Mouse (Mus musculus): ENCODE measurements at regions not wholly inside any gene's neighbourhood (a gene's known extent, or its start where the extent isn't known, plus 50 kb on each side); places are given as distances from the start of the nearest gene placed in this dataset.

GRCm38 (mm10) chr7:115206479-115207134 lies 463.1 kb downstream of the Insc start:
- 0 out of 2 replicates have a peak, but pooled peaks cover 3% of the 10 kb centered on the region for H3K4me1 ChIP-seq
- 66% methylated on average over 9 of the region's 9 CpGs for WGBS
- H3K27ac ChIP-seq = no peak overlapping the region
- 0 out of 2 replicates have a peak, but pooled peaks cover under 1% of the 10 kb centered on the region for H3K27me3 ChIP-seq
- no peak overlapping the region for H3K4me2 ChIP-seq
- H3K36me3 ChIP-seq = no peaks in the 10 kb centered on the region
- no peak overlapping the region for H3K9ac ChIP-seq
- ATAC-seq (replicated peaks; ENCODE audit: low FRiP score) = no peak
- no peak overlapping the region for H3K4me3 ChIP-seq (replicated peaks)
- no peaks in the 10 kb centered on the region for H3K9me3 ChIP-seq (replicated peaks)

- Histone ChIP-seq H3K9ac (no peak overlapping the region), H3K4me3 (replicated peaks) (no peak overlapping the region), H3K9me3 (replicated peaks) (no peaks in the 10 kb centered on the region), H3K4me1 (0 out of 2 replicates have a peak, but pooled peaks cover 3% of the 10 kb centered on the region), H3K36me3 (no peaks in the 10 kb centered on the region), H3K27me3 (0 out of 2 replicates have a peak, but pooled peaks cover 3% of the 10 kb centered on the region), H3K27ac (no peak overlapping the region), H3K4me2 (no peak overlapping the region)
- 70% methylated on average over 7 of the region's 7 CpGs for WGBS
- ATAC-seq (replicated peaks; ENCODE audit: low FRiP score) = no peak
Measured at GRCm38 (mm10) chr7:115208781-115209180, 465.3 kb downstream of the Insc start.

GRCm38 (mm10) chr7:115210012-115210411 lies 466.5 kb downstream of the Insc start:
- H3K9ac ChIP-seq = no peak overlapping the region
- H3K36me3 ChIP-seq = no peaks in the 10 kb centered on the region
- H3K27me3 ChIP-seq = 0 out of 2 replicates have a peak, but pooled peaks cover 3% of the 10 kb centered on the region
- no peaks in the 10 kb centered on the region for H3K9me3 ChIP-seq (replicated peaks)
- no peak overlapping the region for H3K27ac ChIP-seq
- H3K4me2 ChIP-seq = no peak overlapping the region
- no peak for ATAC-seq (replicated peaks; ENCODE audit: low FRiP score)
- no peak overlapping the region for H3K4me3 ChIP-seq (replicated peaks)
- 54% methylated on average over 2 of the region's 2 CpGs for WGBS
- H3K4me1 ChIP-seq = no peaks in the 10 kb centered on the region

DNA sequence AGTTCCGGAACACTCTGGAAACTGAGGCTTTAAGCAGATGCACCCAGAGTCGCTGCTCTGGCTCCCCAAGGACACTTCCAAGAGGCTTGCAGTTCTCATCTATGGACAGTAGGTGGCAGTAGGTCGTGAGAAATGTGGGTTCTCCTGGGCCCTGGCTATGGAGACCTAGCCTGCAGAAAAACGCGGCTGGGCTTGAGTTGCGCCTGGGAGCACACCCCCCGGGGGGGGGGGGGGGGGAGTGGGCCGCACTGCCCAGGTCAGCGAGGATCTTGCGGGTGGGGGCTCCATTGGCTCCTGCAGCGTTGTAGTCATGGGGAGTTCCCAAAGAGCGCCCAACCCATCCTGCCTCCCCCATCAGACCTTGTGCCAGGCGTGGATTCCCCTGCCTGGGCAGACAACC lies 473.3 kb downstream of the Insc start:
- peak; percentile 97 for ATAC-seq (replicated peaks; ENCODE audit: low FRiP score)
- H3K4me3 ChIP-seq (replicated peaks) = peak overlapping the region; percentile 39
- under 1% methylated on average over 13 of the region's 13 CpGs for WGBS

GRCm38 (mm10) chr7:115217255-115217654 lies 473.8 kb downstream of the Insc start:
- peak overlapping the region; percentile 73 for H3K4me2 ChIP-seq
- no peaks in the 10 kb centered on the region for H3K36me3 ChIP-seq
- no peaks in the 10 kb centered on the region for H3K9me3 ChIP-seq (replicated peaks)
- peak overlapping the region; percentile 39 for H3K4me3 ChIP-seq (replicated peaks)
- under 1% methylated on average over 5 of the region's 5 CpGs for WGBS
- peak overlapping the region; percentile 51; the same call in 1 of the 2 replicates for H3K27ac ChIP-seq
- peak; percentile 61 for ATAC-seq (replicated peaks; ENCODE audit: low FRiP score)
- peaks cover 22% of the 10 kb centered on the region; the same call in 1 of the 2 replicates for H3K27me3 ChIP-seq
- H3K9ac ChIP-seq = peak overlapping the region; percentile 23; the same call in 1 of the 2 replicates
- peaks cover 16% of the 10 kb centered on the region for H3K4me1 ChIP-seq

More for the DNA sequence above, 473.3 kb downstream of the Insc start:
- Histone ChIP-seq H3K4me1 (peaks cover 16% of the 10 kb centered on the region), H3K9me3 (replicated peaks) (no peaks in the 10 kb centered on the region), H3K27me3 (peaks cover 22% of the 10 kb centered on the region; the same call in 1 of the 2 replicates), H3K27ac (peak overlapping the region; percentile 51; the same call in 1 of the 2 replicates), H3K4me2 (peak overlapping the region; percentile 73), H3K9ac (peak overlapping the region; percentile 23; the same call in 1 of the 2 replicates), H3K36me3 (no peaks in the 10 kb centered on the region)

GRCm38 (mm10) chr7:115217712-115218111 lies 474.2 kb downstream of the Insc start:
- 45% methylated on average over 6 of the region's 6 CpGs for WGBS

GRCm38 (mm10) chr7:115218596-115219180 lies 475.2 kb downstream of the Insc start:
- no peak overlapping the region for H3K9ac ChIP-seq
- H3K36me3 ChIP-seq = no peaks in the 10 kb centered on the region
- no peak overlapping the region for H3K4me2 ChIP-seq
- WGBS = 25% methylated on average over 13 of the region's 13 CpGs
- no peak for ATAC-seq (replicated peaks; ENCODE audit: low FRiP score)
- peaks cover 22% of the 10 kb centered on the region; the same call in 1 of the 2 replicates for H3K27me3 ChIP-seq
- H3K4me1 ChIP-seq = peaks cover 16% of the 10 kb centered on the region
- H3K27ac ChIP-seq = no peak overlapping the region
- H3K9me3 ChIP-seq (replicated peaks) = no peaks in the 10 kb centered on the region
- H3K4me3 ChIP-seq (replicated peaks) = no peak overlapping the region

More at GRCm38 (mm10) chr7:115217712-115218111, 474.2 kb downstream of the Insc start:
- peaks cover 16% of the 10 kb centered on the region for H3K4me1 ChIP-seq
- H3K9me3 ChIP-seq (replicated peaks) = no peaks in the 10 kb centered on the region
- H3K4me2 ChIP-seq = no peak overlapping the region
- no peak overlapping the region for H3K4me3 ChIP-seq (replicated peaks)
- no peak for ATAC-seq (replicated peaks; ENCODE audit: low FRiP score)
- H3K27me3 ChIP-seq = peaks cover 22% of the 10 kb centered on the region; the same call in 1 of the 2 replicates
- no peak overlapping the region for H3K27ac ChIP-seq
- no peaks in the 10 kb centered on the region for H3K36me3 ChIP-seq
- H3K9ac ChIP-seq = no peak overlapping the region

DNA sequence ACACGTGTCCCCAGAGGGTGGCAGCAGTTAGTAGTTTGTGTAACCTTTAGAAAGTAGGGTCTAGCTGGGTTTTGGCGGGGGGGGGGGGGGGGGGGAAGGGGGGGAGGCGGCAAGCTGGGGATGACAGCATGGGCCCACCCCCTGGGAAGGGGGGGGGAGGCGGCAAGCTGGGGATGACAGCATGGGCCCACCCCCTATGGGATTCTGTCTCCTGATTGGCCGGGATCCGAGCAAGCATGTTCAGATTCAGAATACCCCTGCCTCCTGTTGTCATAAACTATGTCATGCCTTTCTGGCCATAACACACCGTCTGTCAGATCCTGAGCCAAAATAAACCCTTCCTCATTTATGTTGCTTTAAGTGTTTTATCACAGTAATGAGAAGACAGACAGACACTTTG lies 479.1 kb downstream of the Insc start:
- peak; percentile 44; the same call in 1 of the 2 replicates for ATAC-seq (replicated peaks; ENCODE audit: low FRiP score)
- 24% methylated on average over 6 of the region's 7 CpGs for WGBS
- no peak overlapping the region for H3K9ac ChIP-seq
- H3K27ac ChIP-seq = no peak overlapping the region
- peaks cover 9% of the 10 kb centered on the region for H3K4me1 ChIP-seq
- H3K4me3 ChIP-seq (replicated peaks) = no peak overlapping the region
- H3K36me3 ChIP-seq = no peaks in the 10 kb centered on the region
- H3K27me3 ChIP-seq = peaks cover 19% of the 10 kb centered on the region; the same call in 1 of the 2 replicates
- no peaks in the 10 kb centered on the region for H3K9me3 ChIP-seq (replicated peaks)
- no peak overlapping the region for H3K4me2 ChIP-seq

DNA sequence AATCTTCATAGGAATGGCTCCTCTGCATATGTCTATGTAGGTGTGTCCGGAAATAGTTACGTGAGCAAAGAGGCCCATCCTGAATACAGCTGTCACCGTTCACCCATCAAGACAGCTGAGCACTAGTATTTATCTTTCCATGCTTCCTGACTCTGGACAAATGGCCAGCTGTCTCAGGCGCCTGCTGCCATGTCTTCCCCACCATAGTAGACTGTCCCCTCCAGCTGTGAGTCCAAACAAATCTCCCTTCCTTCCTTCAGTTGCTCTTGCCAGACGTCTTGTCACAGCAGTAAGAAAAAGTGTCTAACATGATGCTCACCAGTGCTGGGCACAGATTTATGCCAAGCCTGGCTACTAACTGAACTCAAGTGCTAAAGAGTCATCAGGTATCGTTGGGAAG lies 487.0 kb downstream of the Insc start:
- no peaks in the 10 kb centered on the region for H3K9me3 ChIP-seq (replicated peaks)
- no peak for ATAC-seq (replicated peaks; ENCODE audit: low FRiP score)
- no peak overlapping the region for H3K27ac ChIP-seq
- WGBS = 60% methylated on average over 6 of the region's 6 CpGs
- no peak overlapping the region for H3K4me3 ChIP-seq (replicated peaks)
- peaks cover 5% of the 10 kb centered on the region; the same call in 1 of the 2 replicates for H3K4me1 ChIP-seq
- no peaks in the 10 kb centered on the region for H3K36me3 ChIP-seq
- no peaks in the 10 kb centered on the region for H3K27me3 ChIP-seq
- H3K9ac ChIP-seq = no peak overlapping the region
- no peak overlapping the region for H3K4me2 ChIP-seq

GRCm38 (mm10) chr7:115233850-115234436 lies 490.4 kb downstream of the Insc start:
- WGBS = 62% methylated on average over 10 of the region's 10 CpGs
- Histone ChIP-seq H3K27me3 (no peaks in the 10 kb centered on the region), H3K36me3 (no peaks in the 10 kb centered on the region), H3K27ac (no peak overlapping the region), H3K9me3 (replicated peaks) (no peaks in the 10 kb centered on the region), H3K4me3 (replicated peaks) (no peak overlapping the region), H3K4me2 (no peak overlapping the region), H3K9ac (no peak overlapping the region), H3K4me1 (peaks cover 5% of the 10 kb centered on the region; the same call in 1 of the 2 replicates)
- ATAC-seq (replicated peaks; ENCODE audit: low FRiP score) = no peak

- no peak for ATAC-seq (replicated peaks; ENCODE audit: low FRiP score)
- no peaks in the 10 kb centered on the region for H3K27me3 ChIP-seq
- no peaks in the 10 kb centered on the region for H3K36me3 ChIP-seq
- no peak overlapping the region for H3K9ac ChIP-seq
- no peak overlapping the region for H3K4me2 ChIP-seq
- no peak overlapping the region for H3K4me3 ChIP-seq (replicated peaks)
- no peaks in the 10 kb centered on the region for H3K9me3 ChIP-seq (replicated peaks)
- WGBS = 82% methylated on average over 1 of the region's 1 CpGs
- H3K4me1 ChIP-seq = peaks cover 5% of the 10 kb centered on the region; the same call in 1 of the 2 replicates
- no peak overlapping the region for H3K27ac ChIP-seq
Measured at GRCm38 (mm10) chr7:115237131-115237530, 493.6 kb downstream of the Insc start.

All from kidney, embryonic 15.5 days (tissue).